Mouse (Mus musculus) gastrocnemius, adult 2 months (tissue): Measurements from ENCODE around the gene Plekhg6. TPM values are rescaled to one million over a fixed set of nuclear protein-coding genes. Genes with fewer than 3 reads are reported as not detected.

ENCODE experiments used
- DNase-seq: peaks from one replicate; pipeline ENCODE4 v3.0.0; 2022
- H3K27ac ChIP-seq: fragments of 200-600 bp; 2 replicates; pipeline ENCODE4 v1.8.1; 2022; ENCODE audit warnings: mild to moderate bottlenecking
- H3K4me3 ChIP-seq: fragments of 200-600 bp; 2 replicates; pipeline ENCODE4 v1.8.1; 2022; ENCODE audit warnings: mild to moderate bottlenecking, moderate library complexity
- CTCF ChIP-seq: fragments of 200-600 bp; IDR thresholded peaks from 2 replicates; pipeline ENCODE4 v1.8.1; 2022; ENCODE audit warnings: antibody characterized with exemption, mild to moderate bottlenecking, moderate library complexity
- intact Hi-C: fragments of 180-260 bp; cut with DNase I; formaldehyde crosslinking; loops from one replicate; pipeline ENCODE4 v1.15.1; 2025
- total RNA-seq, 2 experiments: library from RNA; stranded (reverse); gene quantifications; 2 replicates each; pipeline ENCODE4 v1.2.3; 2021

Gene Plekhg6
- total RNA-seq, 2 experiments from 2014 or later = not detected

DNA sequence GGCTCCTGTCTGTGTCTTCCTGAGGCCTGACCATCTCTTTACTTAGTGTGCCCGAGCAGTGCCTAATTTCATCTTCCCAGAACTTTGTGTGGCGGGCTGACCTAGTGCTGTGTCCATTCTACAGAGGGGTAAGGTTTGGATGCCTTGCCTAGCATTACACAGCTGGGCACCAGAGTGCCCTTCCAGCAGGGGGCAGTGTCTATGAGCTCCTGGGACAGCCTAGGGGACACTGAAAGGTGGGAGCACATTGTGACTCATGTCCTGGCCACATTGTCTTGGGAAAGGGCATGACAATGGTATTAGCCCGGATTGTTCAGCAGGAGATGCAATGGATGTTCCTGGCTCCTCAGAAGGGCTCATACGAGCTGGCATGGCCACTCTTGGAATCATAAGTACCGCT is 52.4 kb downstream of the Plekhg6 start:
- TF ChIP-seq CTCF = peak; percentile 80
- Histone ChIP-seq H3K4me3 (no peak overlapping the region), H3K27ac (peak overlapping the region; percentile 40; the same call in 1 of the 2 replicates)
- intact Hi-C loops = no loop called here
- peak; percentile 68 for DNase-seq

DNA sequence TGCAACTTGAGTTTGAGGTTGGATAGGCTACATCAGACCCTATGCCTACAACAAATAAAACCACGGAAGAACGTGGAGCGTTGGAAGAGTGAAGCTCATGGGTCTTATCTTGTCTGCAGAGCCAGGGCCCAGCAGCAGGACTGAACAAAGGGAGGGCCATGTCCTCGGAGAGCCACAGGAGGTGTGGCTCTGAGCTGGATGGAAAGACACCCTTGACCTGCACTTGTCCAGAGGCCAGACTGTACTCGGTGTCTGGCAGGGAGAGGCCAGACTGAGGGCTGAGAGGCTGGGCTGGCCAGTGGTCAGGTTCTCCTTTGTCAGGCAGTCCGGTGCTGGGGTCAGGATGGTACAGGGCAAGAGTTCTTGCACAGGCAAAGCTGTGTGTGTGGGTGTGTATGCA is 55.3 kb downstream of the Plekhg6 start:
- Histone ChIP-seq H3K27ac (no peak overlapping the region), H3K4me3 (no peak overlapping the region)
- no peak for TF ChIP-seq CTCF
- DNase-seq = no peak
- intact Hi-C loops = no loop called here

DNA sequence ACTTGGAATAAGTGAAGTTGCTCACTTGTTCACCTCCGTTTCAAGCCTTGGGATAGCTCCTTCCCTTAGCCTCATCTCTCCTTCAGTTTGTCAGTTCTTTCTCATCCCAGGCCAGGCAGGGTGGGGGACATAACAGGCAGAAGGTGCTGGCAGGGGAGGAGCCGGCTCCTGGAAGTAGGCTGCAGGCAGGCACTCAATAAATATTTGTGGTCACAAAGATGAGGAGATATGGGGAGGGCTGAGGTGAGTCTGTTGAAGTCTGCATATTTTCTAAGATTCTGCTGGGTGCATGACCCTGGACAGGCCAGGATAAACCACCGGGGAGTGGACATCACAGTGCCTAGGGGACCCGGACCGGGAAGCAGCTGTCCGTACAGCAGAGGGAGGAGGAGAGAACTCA is 57.0 kb downstream of the Plekhg6 start:
- H3K4me3 ChIP-seq = no peak overlapping the region
- no peak for TF ChIP-seq CTCF
- H3K27ac ChIP-seq = no peak overlapping the region
- no peak for DNase-seq
- intact Hi-C loops = no loop called here

DNA sequence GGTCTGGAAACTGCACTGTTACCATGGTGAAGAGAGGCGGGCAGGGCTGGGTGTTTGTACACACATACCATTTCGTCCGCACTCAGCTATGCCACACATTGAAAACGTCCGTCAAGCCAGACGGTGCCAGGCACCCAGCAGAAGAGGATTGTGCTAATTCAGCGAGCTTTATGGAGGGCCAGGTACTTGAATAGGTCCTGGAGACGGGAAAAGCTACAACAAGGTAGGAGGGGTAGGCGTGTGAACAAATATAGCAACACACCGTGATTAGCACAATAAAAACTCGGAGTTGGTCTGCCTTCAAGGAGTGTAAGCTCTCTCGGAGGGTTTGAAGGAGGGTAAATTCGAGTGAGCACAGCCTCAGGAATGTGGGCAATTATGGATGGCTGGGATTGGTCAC is 57.8 kb downstream of the Plekhg6 start:
- Histone ChIP-seq H3K4me3 (no peak overlapping the region), H3K27ac (no peak overlapping the region)
- intact Hi-C loops = no loop called here
- DNase-seq = no peak
- TF ChIP-seq CTCF = no peak

DNA sequence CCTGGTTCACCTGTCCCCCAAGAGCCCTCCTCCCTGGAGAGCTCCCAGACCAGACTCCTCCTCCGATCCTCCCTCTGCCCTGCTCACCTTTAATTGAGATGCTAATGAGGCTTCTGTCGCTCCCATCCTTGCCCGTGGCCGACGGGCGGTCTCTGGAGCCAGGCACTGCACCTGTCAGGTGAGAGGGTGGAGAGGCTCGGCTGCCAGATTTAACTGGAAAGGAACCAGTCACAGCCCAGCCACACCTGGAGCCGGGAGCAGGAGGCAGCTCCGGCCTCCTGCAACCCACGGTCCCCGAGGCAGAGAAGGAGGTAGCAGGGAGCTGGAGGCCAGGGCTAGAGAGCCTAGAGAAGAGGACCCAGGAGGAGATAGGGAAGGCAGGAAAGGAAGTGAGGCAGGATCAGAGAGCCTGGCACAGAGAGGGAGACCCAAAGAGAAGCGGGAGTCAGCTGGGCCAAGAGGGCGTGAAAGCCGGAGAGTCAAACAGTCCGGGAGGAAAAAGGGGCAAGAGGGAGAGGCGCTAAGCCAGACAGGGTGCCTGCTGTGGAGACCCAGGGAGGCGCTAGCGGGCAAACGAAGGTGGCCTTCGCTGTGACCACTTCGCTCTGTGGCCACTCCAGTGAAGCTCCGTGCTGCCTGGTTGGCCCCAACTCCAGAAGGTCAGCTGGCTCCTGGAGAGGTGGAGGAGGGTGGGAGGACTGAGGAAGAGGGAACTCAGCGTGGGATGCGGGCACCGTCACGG is 59.3 kb downstream of the Plekhg6 start:
- H3K27ac ChIP-seq = no peak overlapping the region

DNA sequence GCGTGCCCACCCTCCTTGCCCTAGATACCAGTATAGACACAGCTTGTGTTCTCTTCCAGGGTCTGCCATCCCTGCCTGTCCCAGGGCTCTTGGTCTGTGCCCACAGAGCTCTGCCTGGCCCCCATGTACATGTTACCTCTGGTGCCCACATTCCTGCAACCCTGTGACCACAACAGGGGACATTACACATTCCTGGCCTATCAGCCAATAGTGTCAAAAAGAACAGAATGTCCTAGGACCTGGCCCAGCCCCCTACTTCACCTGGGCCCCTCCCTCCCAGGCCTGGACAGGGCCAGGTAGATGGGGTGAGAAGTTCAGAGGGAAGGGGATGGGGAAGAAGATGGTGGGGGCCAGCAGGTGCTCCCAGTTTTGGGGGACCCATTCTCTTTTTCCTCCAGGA is 60.3 kb downstream of the Plekhg6 start, which contains the start of gene Scnn1a:
TSS of gene Scnn1a (plus strand) at position 337 of the 400 bp plus-strand sequence.
- Histone ChIP-seq H3K4me3 (no peak within 1 kb of the TSS), H3K27ac (no peak within 1 kb of the TSS)
- intact Hi-C loops = no loop called here
- no peak for TF ChIP-seq CTCF
- DNase-seq = no peak

More for the DNA sequence above, 59.3 kb downstream of the Plekhg6 start:
- H3K4me3 ChIP-seq = no peak overlapping the region
- no peak for TF ChIP-seq CTCF
- DNase-seq = no peak
- intact Hi-C loops = no loop called here

DNA sequence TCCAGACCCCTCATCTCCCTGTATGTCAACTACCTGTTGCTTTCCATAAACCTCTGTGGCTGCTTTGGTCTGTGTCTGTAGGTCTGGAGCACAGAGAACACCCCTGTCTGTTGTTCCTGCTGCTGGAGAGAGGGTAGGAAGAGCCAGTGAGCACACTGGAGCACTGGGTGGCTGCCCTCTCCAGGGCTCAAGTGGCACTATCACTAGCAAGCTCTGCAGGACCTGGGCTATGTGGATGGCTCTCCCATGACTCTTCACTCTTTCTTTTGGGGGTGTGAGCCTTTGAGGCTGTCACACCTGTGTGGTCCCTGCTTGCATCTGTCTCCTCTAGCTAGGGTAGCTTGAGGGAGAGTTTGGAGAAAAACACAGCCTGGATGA is 60.7 kb downstream of the Plekhg6 start:
- DNase-seq = no peak
- TF ChIP-seq CTCF = no peak
- Histone ChIP-seq H3K27ac (no peak overlapping the region), H3K4me3 (no peak overlapping the region)
- intact Hi-C loops = no loop called here

DNA sequence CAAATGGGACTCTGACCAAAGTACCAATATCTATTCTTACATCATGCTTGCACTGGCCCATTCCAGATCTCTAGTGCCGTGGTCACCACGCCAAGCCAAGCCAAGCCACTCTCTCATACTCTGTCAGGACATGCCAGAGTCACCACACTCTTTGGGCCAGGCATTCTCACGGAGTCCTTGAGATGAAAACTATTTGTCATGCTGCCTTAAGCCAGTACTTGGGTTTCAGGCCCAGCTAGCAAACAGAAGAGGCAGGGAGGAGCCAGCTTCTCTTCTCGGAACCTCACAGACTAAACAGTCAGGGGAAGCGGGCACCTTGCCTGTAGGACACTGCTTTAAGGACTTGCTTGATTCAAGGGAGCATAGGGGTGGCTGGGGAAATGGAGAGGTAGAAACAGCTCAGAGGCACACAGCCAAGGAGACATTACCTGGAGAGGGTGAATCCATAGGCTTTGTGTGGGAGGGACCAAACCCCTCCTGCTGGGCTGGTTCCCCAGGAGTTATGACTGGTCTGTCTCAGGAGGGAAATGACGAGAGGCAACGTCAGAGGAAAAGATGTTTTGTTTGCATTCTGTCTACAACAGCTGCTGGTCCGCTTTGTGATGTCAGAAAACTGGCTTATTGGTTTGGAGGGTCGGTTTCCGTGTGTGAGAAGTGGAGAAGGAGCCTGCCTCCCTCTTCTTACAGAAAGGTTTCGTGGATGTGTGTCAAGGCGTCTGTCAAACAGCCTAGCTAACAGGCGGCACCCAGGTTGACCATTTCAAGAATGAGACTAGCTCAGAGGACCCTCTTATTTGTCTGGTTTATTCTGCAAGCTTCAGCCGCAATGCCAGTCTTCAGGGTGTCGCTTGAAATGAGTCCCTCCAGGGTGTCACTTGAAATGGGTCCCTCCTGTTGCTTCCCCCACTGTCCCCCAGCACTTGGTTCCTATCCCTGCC is 61.3 kb downstream of the Plekhg6 start:
- no peak for TF ChIP-seq CTCF
- intact Hi-C loops = no loop called here
- peak; percentile 50 for DNase-seq
- H3K4me3 ChIP-seq = no peak overlapping the region
- peak overlapping the region; percentile 54; the same call in 1 of the 2 replicates for H3K27ac ChIP-seq

DNA sequence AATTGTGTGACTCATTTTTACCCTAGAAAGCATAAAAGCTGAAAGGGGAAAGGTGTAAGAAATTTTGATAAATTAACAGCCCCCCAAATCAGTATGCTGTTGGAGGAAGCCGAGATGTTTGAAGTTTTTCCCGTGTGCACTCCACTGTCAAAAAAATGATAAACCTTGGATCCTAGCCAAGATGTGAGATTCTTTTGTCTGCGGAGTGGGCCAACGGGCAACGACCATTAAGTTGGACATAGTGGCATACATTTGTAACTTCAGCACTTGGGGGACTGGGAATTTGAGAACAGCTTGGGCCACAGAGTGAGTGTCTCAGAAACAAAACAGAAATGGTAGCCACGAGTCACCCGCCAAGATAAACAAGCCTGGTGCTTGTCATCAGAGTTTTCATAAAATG is 63.5 kb downstream of the Plekhg6 start:
- Histone ChIP-seq H3K4me3 (no peak overlapping the region), H3K27ac (no peak overlapping the region)
- intact Hi-C loops = no loop called here
- DNase-seq = peak; percentile 6
- TF ChIP-seq CTCF = no peak

DNA sequence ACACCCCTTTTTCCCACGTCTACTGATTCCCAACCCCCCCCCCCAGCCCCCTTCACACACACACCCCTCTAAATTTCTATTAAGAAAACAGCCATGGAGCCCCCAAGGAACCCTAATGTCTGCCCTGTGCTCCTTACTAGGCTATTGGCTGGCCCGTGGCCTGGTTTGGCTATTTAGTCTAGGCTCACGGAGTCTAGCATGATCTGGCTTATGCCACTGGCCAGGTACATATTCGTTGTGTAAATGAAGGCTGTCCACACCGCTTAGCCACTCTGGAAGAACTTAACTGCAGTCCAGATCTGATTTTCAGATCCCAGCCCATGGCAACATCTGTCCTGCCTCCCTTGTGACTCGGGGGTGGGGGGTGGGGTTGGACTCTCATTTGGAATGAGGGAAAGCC is 65.8 kb downstream of the Plekhg6 start:
- no peak for TF ChIP-seq CTCF
- Histone ChIP-seq H3K4me3 (no peak overlapping the region), H3K27ac (peak overlapping the region; percentile 94; the same call in 1 of the 2 replicates)
- DNase-seq = no peak
- intact Hi-C loops = no loop called here

DNA sequence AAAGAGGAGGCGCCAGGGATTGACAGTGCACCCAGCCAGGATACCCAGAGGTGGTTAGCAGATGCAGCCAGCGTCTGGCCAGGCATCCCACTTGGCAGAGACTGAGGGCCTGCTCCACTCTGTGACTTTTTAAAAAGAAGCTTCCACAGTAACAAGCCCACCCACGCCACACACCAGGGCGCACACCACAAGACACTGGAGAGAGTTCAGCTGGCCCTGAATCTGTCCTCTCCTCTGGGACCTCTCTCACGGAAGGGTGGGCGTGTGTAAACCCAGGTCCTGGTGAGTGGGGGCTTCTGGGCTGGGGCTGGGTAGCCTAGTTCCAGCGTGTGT is 66.4 kb downstream of the Plekhg6 start:
- TF ChIP-seq CTCF = no peak
- Histone ChIP-seq H3K4me3 (peak overlapping the region; percentile 78), H3K27ac (peak overlapping the region; percentile 94)
- DNase-seq = no peak
- intact Hi-C loops = no loop called here

DNA sequence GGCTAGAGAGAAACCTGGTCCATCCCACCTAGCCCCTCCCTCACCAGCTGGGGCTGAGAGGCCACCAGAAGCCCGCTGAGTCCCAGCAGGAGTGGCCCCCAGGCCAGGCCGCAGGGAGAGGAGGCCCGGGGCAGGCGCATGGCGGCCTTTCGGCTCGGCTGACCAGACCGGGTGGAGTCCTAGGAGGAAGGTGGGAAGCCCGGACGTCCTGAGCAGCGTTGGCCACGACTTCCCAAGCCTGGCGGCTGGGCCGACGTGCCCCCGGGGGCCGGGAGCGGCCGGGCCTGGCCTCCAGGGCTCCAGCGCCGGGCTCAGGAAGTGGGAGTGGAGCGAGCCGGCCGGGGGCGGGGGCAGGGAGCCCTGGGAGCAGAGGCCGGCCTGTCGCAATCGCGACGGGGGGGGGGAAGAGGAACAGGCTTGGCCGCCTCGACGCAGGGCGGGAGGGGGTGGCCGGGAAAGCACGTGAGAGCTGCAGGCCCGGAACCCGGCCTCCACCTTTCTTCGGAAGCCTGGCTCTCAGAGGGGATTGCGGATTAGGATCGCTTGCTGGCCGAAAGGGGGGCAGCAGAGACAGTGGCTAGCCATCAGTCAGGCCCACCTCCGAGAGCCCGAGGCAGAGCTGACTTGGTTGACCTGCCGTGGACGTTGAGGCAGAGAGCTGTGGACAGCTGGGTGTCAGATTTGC is 66.9 kb downstream of the Plekhg6 start, which contains the start of gene Ltbr:
TSS of gene Ltbr (minus strand) at position 340 of the 685 bp plus-strand sequence.
- DNase-seq = peak; percentile 95
- Histone ChIP-seq H3K4me3 (peak within 1 kb of the TSS; percentile 78), H3K27ac (peak within 1 kb of the TSS; percentile 94)
- no peak; the same call in 1 of the 2 replicates for TF ChIP-seq CTCF
- intact Hi-C loops = loop anchor here (2.0 kb wide), 1 partner anchor 35 kb away; the partner anchor contains the start of gene Tnfrsf1a

Other genes with a start within 250 kb of the Plekhg6 start
- 10 to 100 TPM; 17.9 to 18.1 TPM for gene Nop2, start 248.9 kb downstream of the Plekhg6 start, total RNA-seq
- gene Iffo1, start 235.6 kb downstream of the Plekhg6 start, total RNA-seq = 1 to 10 TPM; 7.8 to 9.4 TPM
- over 10,000 TPM in 1 of 2 experiments, 1,000 to 10,000 TPM in 1; 9,742 to 11,894 TPM for gene Gapdh, start 214.3 kb downstream of the Plekhg6 start, total RNA-seq
- 1 to 10 TPM; 6.5 to 9.8 TPM for gene Ncapd2, start 189.1 kb downstream of the Plekhg6 start, total RNA-seq
- gene Mrpl51, start 189.0 kb downstream of the Plekhg6 start, total RNA-seq = 100 to 1,000 TPM; 214 to 262 TPM
- gene Vamp1, start 165.2 kb downstream of the Plekhg6 start, total RNA-seq = 10 to 100 TPM; 14.3 to 16.0 TPM
- 1 to 10 TPM; 2.4 to 2.6 TPM for gene Tapbpl, start 148.9 kb downstream of the Plekhg6 start, total RNA-seq
- under 1 TPM; 0.31 to 0.64 TPM for gene Cd27, start 143.8 kb downstream of the Plekhg6 start, total RNA-seq
- gene Tuba3a, start 94.8 kb downstream of the Plekhg6 start, total RNA-seq = not detected
- 10 to 100 TPM; 20.3 to 21.2 TPM for gene Ltbr, start 66.9 kb downstream of the Plekhg6 start, total RNA-seq
- under 1 TPM; 0.10 to 0.14 TPM for gene Scnn1a, start 60.1 kb downstream of the Plekhg6 start, total RNA-seq
- 10 to 100 TPM; 25.8 to 26.2 TPM for gene Tnfrsf1a, start 31.4 kb downstream of the Plekhg6 start, total RNA-seq
- 10 to 100 TPM; 19.1 to 30.7 TPM for gene Cd9, start 114.0 kb upstream of the Plekhg6 start, total RNA-seq
- 10 to 100 TPM; 12.5 to 15.3 TPM for gene Vwf, start 166.0 kb upstream of the Plekhg6 start, total RNA-seq